Mouse (Mus musculus) common myeloid progenitor, adult 5-6 weeks (primary cell): Measurements from ENCODE around the gene Ttc36. TPM values are rescaled to one million over a fixed set of nuclear protein-coding genes. Genes with fewer than 3 reads are reported as not detected.

ENCODE experiments used
- ATAC-seq: replicated peaks from 2 replicates; pipeline ENCODE4 v1.8.0; 2016; ENCODE audit warnings: low read depth, mild to moderate bottlenecking, moderate TSS enrichment, inconsistent platforms; ENCODE audit not compliant: poor library complexity, severe bottlenecking
- total RNA-seq: library from RNA; stranded (forward); fragments of 200-1000, 187-1606 nt; gene quantifications from 2 replicates; pipeline ENCODE4 v1.2.3, GENCODE M21; 2017

Ttc36 gene
- total RNA-seq: not detected in 2 replicates

DNA sequence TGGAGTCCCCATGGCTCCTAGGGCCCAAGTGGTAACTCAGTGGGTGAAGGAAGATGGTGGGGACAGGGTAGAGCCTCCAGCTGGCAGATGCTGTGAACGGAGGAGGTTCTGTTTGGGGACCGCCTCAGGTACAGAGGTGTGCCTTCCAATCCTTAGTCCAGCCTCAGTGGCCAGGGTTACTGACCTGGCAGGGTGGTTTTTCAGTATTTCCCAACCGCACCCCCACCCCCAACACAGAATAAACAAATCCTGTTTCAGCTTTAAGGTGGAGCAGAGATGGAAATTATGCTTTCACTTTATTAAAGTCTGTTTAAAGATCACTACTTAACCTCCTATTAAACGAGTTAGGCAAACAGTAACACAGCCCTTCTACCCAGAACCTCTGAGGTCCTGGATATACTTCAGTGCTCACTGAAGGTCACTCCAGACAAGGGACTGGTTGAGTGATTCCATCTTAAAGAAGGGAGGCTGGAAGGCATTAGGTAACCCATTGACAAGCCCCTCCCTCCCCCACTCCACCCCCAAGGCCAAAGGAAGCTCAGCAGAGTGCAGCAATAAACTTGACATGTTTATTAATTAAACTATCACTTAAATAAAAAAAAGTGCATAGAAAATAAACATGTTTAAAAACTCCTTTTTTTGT, at the start of gene Ttc36:
TSS of gene Ttc36 (minus strand) at position 265 of the 643 bp plus-strand sequence.
- ATAC-seq: no peak

- ATAC-seq: no peak
Observed at GRCm38 (mm10) chr9:44847446-44847845, 44.6 kb upstream of the Ttc36 start.

- peak; percentile 69 for ATAC-seq
Observed at GRCm38 (mm10) chr9:44841241-44841640, 38.4 kb upstream of the Ttc36 start.

DNA sequence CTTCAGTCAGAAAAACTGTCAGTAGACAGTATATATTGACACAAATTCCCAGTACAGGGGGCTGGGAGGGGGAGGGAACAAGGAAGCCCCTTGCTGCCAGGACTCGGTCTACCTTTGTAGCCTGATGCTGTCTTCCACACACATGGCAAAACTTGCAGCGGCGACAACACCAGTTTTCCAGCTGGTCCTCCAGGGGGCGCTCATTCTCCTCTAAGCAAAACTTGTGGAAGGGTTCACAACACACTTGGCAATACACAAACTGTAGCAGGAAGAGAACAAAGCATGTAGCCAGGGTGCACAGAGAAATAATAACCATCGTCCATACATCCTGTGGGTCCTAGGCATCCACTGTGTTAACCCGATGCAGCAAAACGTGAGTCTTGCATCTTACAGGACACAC, 33.6 kb upstream of the Ttc36 start:
- ATAC-seq: peak; percentile 70

DNA sequence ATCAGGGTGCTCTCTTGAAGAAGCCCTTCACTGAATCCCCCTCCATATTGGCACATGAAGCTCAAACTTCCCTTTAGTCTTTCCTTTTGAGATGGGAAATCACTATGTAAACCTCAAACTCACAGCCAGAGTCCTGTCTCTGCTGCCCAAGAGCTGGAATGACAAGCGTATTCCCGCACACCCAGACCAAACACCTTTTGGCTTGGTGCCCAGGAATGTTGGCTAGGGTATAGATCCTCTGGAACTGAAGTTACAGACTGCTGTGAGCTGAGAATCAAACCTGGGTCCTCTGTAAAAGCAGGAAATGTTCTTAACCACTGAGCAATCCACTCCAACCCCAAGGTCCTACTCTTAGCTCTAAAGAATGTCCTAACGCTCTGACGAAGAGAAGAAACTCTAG, 29.5 kb upstream of the Ttc36 start:
- no peak for ATAC-seq

GRCm38 (mm10) chr9:44830506-44830905, 27.6 kb upstream of the Ttc36 start:
- ATAC-seq: no peak

GRCm38 (mm10) chr9:44828944-44829343, 26.1 kb upstream of the Ttc36 start:
- ATAC-seq: no peak

DNA sequence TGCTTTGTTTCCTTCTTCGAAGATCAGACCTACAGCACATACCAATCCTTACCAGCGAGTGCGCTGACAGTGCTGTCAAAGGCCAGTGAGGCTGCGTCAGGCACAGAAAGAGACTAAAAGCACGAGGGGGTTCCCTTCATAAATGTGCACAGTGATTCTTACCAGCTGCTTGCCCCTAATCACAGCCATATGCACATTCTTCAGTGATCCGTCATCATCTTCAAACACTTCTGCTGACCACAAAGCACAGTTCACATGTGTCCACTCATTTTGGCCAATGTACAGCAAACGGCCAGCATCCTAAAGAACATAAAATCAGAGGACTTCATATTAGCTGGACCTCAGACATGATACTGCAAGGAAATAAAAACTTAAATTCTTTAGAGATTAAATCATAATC, 23.8 kb upstream of the Ttc36 start:
- ATAC-seq: no peak

GRCm38 (mm10) chr9:44819920-44820827, 17.3 kb upstream of the Ttc36 start:
- ATAC-seq: no peak

DNA sequence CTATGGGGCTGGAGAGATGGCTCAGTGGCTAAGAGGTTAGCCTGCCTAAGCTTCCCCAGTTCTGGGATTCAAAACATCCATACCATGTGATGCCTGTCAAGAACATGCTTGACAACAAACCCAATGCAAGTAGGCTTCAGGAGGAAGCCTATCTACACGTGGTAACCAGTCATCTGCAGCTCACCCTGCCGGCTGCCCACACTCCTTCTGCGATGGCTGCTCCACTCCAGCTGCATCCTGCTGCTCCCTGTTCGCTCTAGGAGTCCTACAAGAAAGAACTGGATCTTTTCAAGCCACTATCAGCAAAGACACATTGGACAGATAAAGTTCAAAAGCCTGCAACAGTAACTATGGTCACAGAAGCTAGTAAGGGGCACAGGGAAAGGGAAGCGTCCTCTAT, 14.7 kb upstream of the Ttc36 start:
- ATAC-seq: no peak

GRCm38 (mm10) chr9:44814179-44814578, 11.3 kb upstream of the Ttc36 start:
- no peak for ATAC-seq

DNA sequence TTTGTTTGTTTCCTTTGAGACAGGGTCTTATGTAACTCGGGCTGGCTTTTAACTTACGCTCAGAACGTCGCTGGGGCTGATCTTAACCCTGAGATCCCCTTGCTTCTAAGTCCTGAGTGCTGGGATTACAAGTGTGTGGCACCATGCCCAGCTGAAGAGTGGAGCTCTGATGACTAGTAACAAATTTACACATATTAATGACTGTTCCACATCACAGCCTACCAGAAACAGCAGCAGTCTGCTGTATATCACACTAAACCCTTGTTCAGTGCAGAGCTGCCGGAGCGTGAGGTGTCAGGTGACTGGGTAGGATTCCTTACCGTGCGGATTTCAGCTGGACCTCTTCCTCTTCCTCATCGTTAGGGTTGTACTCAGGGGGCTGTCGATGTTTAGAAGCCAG, 7.4 kb upstream of the Ttc36 start:
- no peak for ATAC-seq

DNA sequence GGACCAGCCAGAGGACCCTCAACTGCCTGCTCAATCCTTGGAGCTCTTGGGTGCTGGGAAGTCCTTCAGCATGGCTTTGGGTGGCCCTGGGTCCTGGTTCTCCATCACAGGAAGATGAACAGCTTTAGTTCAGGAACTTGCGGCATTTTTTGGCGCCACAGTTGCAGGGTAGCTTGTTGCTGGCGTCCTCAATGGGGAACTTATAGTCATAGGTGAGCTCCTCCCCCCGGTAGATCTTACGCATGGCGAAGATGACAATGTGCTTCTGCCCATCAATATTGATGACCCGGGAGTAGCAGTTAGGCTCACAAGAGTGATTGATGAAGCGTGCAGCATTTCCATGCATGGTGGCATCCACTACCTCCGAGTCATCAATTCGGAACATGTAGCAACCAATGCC, 4.9 kb upstream of the Ttc36 start:
- no peak for ATAC-seq

DNA sequence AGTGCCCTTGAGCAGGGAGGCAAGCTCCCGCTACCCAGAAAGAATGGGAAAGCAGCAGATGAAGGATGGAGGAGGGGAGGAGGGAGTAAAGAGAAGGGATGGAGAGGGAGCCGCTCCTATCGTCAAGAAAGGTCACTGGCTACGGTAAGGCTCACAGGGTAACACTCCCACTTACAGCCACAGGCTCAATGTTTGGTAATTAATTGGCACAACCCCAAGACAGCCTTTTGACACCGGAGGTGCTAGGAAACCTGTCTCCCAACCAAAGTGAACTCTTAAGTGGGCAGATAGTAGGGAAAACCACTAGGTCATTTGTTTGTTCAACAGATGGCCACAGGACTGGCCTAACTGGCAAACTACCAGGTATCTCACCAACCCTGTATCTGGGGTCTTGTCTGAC, 4.3 kb upstream of the Ttc36 start:
- no peak for ATAC-seq

DNA sequence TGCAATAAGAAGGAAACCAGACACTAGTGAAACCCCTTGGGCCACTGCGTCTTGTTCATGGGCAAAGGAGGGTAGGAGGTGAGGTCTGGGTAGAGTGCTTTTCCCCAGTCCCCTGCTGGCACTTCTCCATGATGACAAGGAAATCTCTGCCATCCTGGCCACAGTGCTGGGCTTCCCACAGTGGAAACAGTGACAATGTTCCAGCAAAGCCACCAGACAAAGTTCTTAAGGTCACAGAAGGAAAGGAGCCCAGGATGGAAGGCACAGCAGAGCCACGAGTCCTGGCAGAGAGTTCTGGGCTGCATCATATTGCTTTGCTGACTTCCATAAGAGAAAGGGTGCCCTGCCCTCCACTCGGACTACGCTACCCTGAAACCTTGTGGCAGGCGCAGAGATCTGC, 2.7 kb upstream of the Ttc36 start:
- no peak for ATAC-seq

DNA sequence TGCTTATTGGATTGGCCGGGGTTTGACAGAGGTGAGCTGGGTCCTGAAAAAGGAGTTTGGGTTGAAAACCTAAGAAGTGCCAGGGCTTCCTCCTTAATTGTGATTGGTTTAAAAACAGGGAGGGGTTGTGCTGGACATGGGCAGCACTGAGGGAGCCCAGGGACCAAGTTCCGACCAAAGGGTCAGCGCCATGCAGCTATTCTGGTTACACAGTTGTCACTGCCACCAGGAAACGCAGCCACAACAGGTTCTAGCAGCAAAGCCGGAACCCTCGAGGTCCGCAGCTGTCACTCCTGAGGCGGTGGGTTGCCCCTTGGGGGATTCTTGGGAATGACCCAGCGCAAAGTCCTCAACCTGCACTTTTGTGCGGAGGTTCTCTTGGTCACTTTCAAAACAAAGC, 1.8 kb upstream of the Ttc36 start:
- no peak for ATAC-seq

- ATAC-seq: no peak
Observed at GRCm38 (mm10) chr9:44801669-44802068, 1.2 kb downstream of the Ttc36 start.

- 0 out of 2 replicates have a peak, but pooled peaks have one; percentile 3 for ATAC-seq
Observed at GRCm38 (mm10) chr9:44799958-44800324, 2.9 kb downstream of the Ttc36 start.

GRCm38 (mm10) chr9:44799102-44799957, 3.5 kb downstream of the Ttc36 start, which contains the start of gene Tmem25:
TSS of gene Tmem25 (minus strand) at chr9:44799307.
- peak; percentile 93 for ATAC-seq

DNA sequence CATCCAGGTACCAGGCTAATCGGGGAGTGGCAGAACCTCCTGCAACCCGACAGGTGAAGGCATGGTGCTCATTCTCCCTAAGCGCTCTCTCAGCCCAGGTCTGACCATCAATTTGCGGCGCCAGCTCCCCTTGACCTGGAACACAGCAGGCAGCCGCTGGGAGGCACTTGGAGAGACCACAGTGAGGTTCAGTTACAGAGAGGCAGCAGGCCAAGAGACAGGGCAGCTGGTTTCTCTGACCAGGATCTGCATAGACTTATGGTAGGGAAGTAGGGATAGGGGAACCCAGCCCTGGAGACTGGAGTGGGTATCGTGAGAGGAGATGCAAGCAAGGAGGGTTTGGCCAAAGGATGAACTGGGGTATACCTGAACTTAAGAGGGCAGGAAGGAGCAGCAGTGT, 4.6 kb downstream of the Ttc36 start:
- no peak for ATAC-seq

- ATAC-seq: no peak
Observed at GRCm38 (mm10) chr9:44792842-44793241, 10.0 kb downstream of the Ttc36 start.
